ENCODE assay signal across 30 mouse cellular contexts in genomic region chr10:66131361-66131760, GRCm38 (mm10).
"Had no signal": no experiment of that assay in that cellular context is flagged by ENCODE, and none has a peak within 500 bp of the region (broad histone marks: within the 10 kb centered on the region; RNA-seq: fewer than 3 reads in every experiment).

No protein-coding gene starts in this region.

- H3K27me3 ChIP-seq: limb, embryonic 12.5 days; limb, embryonic 13.5 days; limb, embryonic 15.5 days; liver, embryonic 12.5 days; liver, embryonic 13.5 days; liver, embryonic 15.5 days; lung, embryonic 15.5 days; megakaryocyte, embryonic 14.5 days; midbrain, embryonic 12.5 days; midbrain, embryonic 15.5 days; neural tube, embryonic 12.5 days; neural tube, embryonic 13.5 days had no signal

- H3K9ac ChIP-seq: limb, embryonic 12.5 days; limb, embryonic 13.5 days; limb, embryonic 15.5 days; liver, embryonic 12.5 days; liver, embryonic 13.5 days; liver, embryonic 14.5 days; liver, embryonic 15.5 days; liver, postnatal 0 days; lung, embryonic 14.5 days; lung, embryonic 15.5 days; midbrain, embryonic 12.5 days; midbrain, embryonic 15.5 days; neural tube, embryonic 12.5 days; neural tube, embryonic 13.5 days had no signal

- DNase-seq: left cerebral cortex, postnatal 4 days; liver; liver, embryonic 13.5 days; liver, postnatal 0 days; lung, adult 18-20 months; lung, adult 2 months; lung, embryonic 14.5 days; lung, postnatal 10 days; lung, postnatal 14 days; lung, postnatal 36 days; lung, postnatal 4 days; midbrain, embryonic 14.5 days had no signal

- H3K4me2 ChIP-seq: limb, embryonic 12.5 days; limb, embryonic 13.5 days; limb, embryonic 15.5 days; liver, embryonic 11.5 days; liver, embryonic 12.5 days; liver, embryonic 13.5 days; liver, embryonic 15.5 days; lung, embryonic 14.5 days; lung, embryonic 15.5 days; midbrain, embryonic 12.5 days; midbrain, embryonic 15.5 days; neural tube, embryonic 12.5 days; neural tube, embryonic 13.5 days had no signal

- H3K4me3 ChIP-seq: left cerebral cortex, adult 2 months; limb, embryonic 10.5 days; limb, embryonic 12.5 days; limb, embryonic 13.5 days; limb, embryonic 15.5 days; liver, embryonic 12.5 days; liver, embryonic 13.5 days; liver, embryonic 15.5 days; lung, embryonic 15.5 days; megakaryocyte, embryonic 14.5 days; midbrain, embryonic 12.5 days; midbrain, embryonic 15.5 days; myocyte; neural tube, embryonic 12.5 days; neural tube, embryonic 13.5 days had no signal

- H3K36me3 ChIP-seq: limb, embryonic 10.5 days; limb, embryonic 12.5 days; limb, embryonic 13.5 days; limb, embryonic 15.5 days; liver, embryonic 12.5 days; liver, embryonic 13.5 days; liver, embryonic 15.5 days; lung, embryonic 15.5 days; midbrain, embryonic 12.5 days; midbrain, embryonic 15.5 days; neural tube, embryonic 12.5 days; neural tube, embryonic 13.5 days had no signal

- H3K4me1 ChIP-seq: limb, embryonic 10.5 days; limb, embryonic 12.5 days; limb, embryonic 13.5 days; limb, embryonic 15.5 days; liver, embryonic 12.5 days; liver, embryonic 13.5 days; liver, embryonic 15.5 days; lung, embryonic 15.5 days; megakaryocyte, embryonic 14.5 days; midbrain, embryonic 12.5 days; neural tube, embryonic 12.5 days; neural tube, embryonic 13.5 days had no signal

- H3K9me3 ChIP-seq: limb, embryonic 10.5 days; limb, embryonic 12.5 days; limb, embryonic 13.5 days; limb, embryonic 15.5 days; liver, embryonic 12.5 days; liver, embryonic 13.5 days; liver, embryonic 15.5 days; lung, embryonic 15.5 days; megakaryocyte, embryonic 14.5 days; midbrain, embryonic 12.5 days; midbrain, embryonic 15.5 days; neural tube, embryonic 12.5 days; neural tube, embryonic 13.5 days had no signal

- ATAC-seq: liver, embryonic 12.5 days; liver, postnatal 0 days; lung, postnatal 0 days had no signal

- H3K27ac ChIP-seq: left cerebral cortex, adult 2 months; limb, embryonic 10.5 days; limb, embryonic 12.5 days; limb, embryonic 13.5 days; limb, embryonic 15.5 days; liver, embryonic 12.5 days; liver, embryonic 13.5 days; liver, embryonic 14.5 days; liver, embryonic 15.5 days; lung, embryonic 15.5 days; macrophage; midbrain, embryonic 12.5 days; neural tube, embryonic 12.5 days; neural tube, embryonic 13.5 days had no signal
